Mouse (Mus musculus) bone marrow macrophage, adult 2 months (primary cell): ENCODE measurements around the gene Cenps.

Experiments
- CTCF ChIP-seq: IDR thresholded peaks from 2 replicates; pipeline ENCODE4 v1.5.1; 2012; ENCODE audit warnings: low read depth, mild to moderate bottlenecking, low read length, moderate library complexity
- POLR2A ChIP-seq: IDR thresholded peaks from 2 replicates; pipeline ENCODE4 v1.6.1; 2012; ENCODE audit warnings: mild to moderate bottlenecking, low read depth, low read length, borderline replicate concordance

DNA sequence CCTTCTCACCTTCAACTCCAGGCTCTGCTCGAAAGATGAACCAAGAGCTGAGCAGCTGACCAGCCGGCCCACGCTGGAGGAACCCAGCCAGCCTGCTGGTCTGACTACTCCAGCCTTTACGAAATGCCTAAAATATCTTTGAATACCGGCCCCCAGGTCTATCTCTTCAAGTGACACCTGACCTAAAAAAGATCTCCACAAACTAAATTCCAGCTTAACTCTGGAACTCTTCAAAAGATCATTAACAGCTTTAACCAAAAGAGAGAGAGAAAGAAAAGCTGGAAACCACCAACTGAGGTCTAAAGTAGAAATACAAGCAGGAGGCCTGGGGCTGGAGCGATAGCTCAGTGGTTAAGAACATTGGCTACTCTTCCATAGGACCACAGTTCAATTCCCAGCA, 57.8 kb downstream of the Cenps start:
- TF ChIP-seq CTCF, result no peak
- no peak for TF ChIP-seq POLR2A
